Mouse (Mus musculus): ENCODE data around the gene Adam19. TPM values are rescaled to one million over a fixed set of nuclear protein-coding genes. Genes with fewer than 3 reads are reported as not detected.

Gene Adam19
- polyA plus RNA-seq, 1 experiment, result 8.6 TPM

GRCm38 (mm10) chr11:46073850-46074688 is 18.3 kb downstream of the Adam19 start:
- DNase-seq (ENCODE audit: low read depth), result no peak

DNA sequence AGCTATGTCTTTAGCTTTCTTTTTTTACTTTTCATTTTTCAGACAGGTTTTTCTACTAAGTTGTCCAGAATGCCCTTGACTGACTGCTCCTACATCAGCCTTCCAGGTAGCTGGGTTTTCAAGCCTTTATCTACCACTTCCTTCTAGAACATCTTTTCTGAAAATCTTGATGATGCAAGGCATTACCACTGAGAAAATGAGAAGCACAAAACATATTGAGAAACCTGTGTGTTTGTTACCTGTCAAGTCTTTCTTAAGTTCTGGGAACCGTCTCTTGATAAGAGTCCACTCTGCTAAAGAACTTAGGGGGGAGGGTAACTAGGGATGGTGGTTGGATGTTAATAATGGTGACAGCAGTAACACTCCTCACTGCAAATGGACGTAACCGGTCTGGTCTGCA is 19.7 kb downstream of the Adam19 start:
- DNase-seq (ENCODE audit: low read depth), result no peak

GRCm38 (mm10) chr11:46076442-46077158 is 20.8 kb downstream of the Adam19 start:
- DNase-seq (ENCODE audit: low read depth), result no peak

GRCm38 (mm10) chr11:46077304-46077703 is 21.5 kb downstream of the Adam19 start:
- no peak for DNase-seq (ENCODE audit: low read depth)

DNA sequence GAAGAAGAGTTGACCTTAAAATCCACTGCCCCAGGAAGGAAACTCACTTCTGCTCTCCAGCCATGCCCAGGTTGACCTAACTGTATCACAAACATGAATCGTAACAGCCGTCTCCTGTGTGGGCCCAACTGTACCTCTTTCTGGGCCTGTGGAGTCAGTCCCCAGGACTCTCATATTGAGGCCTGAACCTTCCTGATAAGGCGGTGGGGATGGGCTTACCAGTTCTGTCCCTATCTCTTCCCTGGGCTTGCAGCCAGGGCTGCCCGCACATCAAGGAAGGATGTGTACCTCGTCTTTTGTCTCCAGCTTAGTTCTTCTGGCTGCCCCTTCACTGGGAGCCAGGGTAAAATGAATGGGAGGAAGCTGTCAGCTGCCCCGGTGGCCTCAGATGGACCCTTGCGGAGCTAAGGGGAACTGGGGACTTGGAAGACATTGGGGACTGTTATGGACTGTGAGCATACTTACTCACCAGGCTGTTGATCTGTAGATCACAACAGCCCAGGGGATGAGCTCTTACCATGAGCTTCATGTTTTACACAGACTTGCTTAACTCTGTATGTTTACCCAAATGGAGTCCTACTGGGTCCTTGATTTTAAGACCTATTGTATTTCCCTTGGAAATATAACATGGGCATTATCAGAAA is 22.1 kb downstream of the Adam19 start:
- DNase-seq (ENCODE audit: low read depth), result no peak

GRCm38 (mm10) chr11:46081075-46081474 is 25.3 kb downstream of the Adam19 start:
- DNase-seq (ENCODE audit: low read depth), result no peak

DNA sequence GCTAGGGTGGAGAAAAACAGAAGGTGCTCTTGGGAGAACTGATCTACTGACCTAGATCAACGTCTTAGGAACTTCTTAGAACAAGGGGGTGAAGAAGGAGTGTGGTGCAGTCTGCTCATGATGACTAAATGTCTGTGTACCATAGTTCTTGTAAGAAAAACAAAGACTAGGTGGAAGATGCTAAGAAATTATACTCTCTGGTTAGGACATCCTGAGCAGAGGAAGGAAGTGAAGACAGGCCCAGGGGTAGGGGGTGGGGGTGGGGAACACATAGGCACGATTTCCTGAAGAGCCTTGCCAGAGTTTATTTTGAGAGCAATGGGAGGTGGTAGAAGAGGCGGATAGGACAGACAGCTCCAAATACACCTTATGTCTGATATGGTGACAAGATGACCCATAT is 27.6 kb downstream of the Adam19 start:
- no peak for DNase-seq (ENCODE audit: low read depth)

DNA sequence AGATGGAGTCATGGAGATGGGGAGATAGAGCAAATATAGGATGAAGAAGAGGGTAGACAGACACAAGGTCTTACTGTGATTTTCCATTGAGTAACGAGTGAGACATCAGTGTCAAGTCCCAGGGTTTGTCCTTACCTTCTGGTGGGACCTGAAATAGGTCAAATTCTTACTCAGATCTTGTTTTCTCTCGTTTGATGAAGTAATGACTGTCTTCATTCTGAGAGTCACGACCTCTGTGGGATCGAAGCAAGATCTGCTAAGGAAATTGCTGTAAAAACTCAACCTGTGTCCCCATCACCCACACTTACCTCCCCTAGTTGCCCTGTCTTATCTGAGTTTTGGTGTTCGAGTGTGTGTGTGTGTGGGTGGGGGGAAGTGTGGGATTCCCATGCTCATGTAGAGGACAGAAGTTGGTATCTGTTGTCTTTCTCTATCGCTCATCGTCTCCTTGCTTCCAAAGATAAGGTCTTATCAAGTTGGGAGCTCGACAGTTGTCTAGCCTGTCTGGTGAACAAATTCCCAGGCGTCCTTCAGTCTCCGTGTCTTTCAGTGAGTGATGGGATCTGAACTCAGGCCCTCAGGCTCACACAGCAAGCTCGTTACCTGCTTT is 28.1 kb downstream of the Adam19 start:
- no peak for DNase-seq (ENCODE audit: low read depth)

GRCm38 (mm10) chr11:46084568-46084967 is 28.8 kb downstream of the Adam19 start:
- no peak for DNase-seq (ENCODE audit: low read depth)

GRCm38 (mm10) chr11:46085398-46086163 is 29.8 kb downstream of the Adam19 start:
- DNase-seq (ENCODE audit: low read depth), result peak; percentile 30

DNA sequence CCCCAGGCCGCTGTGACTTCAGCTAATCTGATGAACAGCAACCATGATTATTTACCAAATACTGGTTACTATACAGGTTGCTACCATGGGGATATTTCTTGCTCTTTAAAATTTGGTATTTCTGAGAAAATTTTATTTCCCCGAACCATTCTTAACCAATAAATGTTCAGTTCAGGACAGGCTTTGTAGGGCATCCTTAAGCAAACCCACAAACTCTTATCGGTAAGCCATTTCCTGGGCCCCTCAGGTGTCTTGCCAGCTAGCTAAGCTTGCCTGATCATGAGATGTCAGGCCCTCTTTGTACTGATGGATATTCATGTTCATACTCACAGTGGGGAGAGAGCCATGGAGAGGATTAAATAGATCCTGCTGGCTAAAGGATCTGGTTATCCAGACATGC is 30.7 kb downstream of the Adam19 start:
- no peak for DNase-seq (ENCODE audit: low read depth)

GRCm38 (mm10) chr11:46089081-46089713 is 33.4 kb downstream of the Adam19 start:
- DNase-seq (ENCODE audit: low read depth), result no peak

GRCm38 (mm10) chr11:46090036-46090725 is 34.4 kb downstream of the Adam19 start:
- DNase-seq (ENCODE audit: low read depth), result no peak

DNA sequence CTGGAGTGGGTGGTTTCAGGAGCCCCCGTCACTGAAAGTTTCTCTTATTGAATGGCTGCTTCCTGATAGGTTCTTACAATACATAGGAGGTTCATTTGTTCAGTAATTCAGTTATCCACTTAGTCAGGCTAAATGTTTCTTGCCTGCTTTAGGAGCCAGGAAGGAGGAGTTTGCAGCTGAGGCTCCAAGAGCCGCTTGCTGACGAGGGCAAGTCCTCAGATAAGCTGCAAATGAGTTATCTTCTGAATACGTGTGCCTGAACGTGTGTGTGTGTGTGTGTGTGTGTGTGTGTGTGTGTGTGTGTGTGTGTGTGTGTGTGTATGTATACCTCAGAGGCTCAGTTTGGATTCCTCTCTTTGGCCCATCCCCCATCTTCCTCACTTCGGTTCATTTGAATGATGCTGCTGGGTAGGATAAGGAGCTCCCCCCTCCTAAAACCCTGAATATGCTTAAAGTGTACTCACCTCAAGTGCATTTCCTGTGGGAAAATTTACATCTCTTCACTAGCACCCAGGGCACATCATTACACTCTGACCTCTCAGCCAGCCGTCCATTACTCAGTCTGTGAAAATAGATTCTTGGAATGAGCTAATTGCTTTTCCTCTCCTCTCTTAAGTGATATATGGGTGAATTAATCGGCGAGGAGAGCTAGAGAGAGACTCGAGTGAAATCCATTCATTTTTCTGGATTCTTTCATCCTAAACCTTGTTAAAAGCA is 35.3 kb downstream of the Adam19 start:
- DNase-seq (ENCODE audit: low read depth), result no peak

- DNase-seq (ENCODE audit: low read depth), result no peak
Measured at GRCm38 (mm10) chr11:46092121-46092520, 36.3 kb downstream of the Adam19 start.

- DNase-seq (ENCODE audit: low read depth), result no peak
Measured at GRCm38 (mm10) chr11:46095477-46096264, 39.9 kb downstream of the Adam19 start.

DNA sequence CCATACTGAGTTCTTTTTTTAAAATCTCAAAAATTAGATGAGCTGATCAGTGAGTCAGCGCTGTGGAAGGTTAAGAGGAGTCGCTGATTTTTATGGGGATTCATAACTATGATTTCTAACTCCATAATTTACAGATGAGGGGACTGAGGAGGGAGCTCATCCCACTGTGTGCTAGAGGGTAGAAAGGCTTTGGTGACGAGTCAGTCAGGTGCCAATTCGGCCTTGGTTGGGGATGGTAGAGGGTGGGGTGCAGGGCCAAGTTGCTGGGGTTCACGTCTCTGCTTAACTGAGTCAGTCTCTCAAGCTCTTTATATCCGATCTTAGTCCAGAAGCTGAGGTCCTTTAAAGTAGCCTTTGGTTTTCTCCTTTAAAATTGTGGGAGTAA is 40.5 kb downstream of the Adam19 start:
- no peak for DNase-seq (ENCODE audit: low read depth)

DNA sequence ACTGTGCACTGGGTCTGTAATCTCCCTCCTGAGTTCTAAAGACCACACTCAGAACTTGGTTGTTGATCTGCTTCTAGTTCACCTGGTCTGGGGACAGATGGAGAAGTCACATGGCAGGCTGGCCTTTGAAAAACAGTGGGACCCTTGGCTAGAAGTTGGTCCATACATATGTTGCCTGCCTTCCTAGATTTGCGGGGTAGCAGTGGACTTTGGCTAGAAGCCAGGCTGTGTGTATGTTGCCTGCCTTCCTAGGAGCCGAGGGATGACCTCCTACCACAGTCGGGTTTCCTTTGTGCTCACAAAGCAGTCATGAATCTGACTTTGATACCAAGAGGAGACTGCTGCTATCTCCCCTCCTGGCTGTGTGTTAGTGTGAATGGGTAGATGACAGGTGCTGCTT is 41.3 kb downstream of the Adam19 start:
- no peak for DNase-seq (ENCODE audit: low read depth)

DNA sequence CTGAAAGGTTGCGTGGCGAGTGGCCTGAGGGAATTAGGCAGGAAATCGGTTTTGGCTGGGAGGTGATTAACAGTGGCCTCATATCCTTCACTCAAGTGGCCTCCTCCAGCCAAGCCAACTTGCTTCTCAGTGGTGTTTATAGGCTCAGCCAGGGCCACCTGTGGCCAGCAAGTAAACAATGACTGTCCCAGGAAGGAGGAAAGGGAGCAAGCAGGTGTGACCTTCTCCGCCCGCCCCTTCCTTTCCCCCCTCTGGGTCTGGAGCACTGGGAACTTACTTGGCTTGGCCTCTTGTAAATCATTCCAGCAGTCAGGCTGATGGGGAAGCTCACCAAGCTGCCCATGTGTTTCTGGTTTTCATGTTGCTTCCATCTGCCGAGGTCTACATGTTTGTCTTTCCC is 46.3 kb downstream of the Adam19 start:
- no peak for DNase-seq (ENCODE audit: low read depth)

Data from gonadal fat pad, adult 2 months (tissue).